Mouse (Mus musculus) right cerebral cortex, adult 2 months (tissue): ENCODE data around the gene Cnpy1.

ENCODE experiments used
- DNase-seq, 2 experiments: peaks; one replicate each; pipeline ENCODE4 v3.0.0; 2021 to 2022; ENCODE audit warnings: low spot score in 2 of 2

The Cnpy1 gene

DNA sequence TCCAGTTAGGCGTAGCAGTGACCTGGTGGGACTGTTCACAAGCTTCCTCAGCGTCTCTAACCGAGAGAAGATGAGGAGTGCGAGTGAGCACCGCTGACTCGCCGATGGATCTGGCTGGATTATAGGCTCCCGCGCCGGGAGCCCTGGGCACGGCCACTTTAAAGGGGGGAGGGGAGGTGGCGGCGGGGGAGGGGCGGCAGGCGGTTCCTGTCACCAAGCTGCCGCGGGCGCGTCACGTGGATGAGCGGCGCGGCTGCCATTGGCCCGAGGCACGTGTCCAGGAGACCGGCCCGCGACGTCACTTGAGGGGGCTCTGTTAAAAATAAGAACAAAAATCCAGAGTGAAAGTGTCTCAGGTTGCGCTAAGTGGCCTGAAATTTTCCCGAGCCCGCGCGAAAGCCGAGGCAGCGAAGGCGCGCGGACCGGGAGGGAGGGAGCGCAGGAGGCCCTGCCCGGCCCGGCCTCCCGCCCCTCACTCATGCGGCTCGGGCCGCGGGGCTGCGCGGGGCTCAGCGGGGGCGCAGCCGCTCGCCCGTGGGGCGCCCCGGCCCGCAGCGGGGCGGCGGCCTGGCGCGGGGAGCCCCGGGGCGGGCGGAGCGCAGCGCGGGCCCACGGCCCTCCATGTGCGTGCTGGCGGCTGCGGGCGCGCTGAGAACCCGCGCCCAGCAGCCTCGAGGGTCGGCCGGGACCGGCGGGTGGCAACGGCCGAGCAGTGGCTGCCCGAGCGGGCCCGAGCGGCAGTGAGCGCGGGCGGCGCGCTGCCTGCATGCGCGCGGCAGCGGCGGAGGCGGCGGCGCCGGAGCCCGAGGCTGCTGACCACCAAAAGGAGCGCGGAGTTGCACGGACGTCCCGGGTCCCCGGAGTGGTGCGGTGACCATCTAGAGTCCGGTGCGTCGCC, 80.0 kb downstream of the Cnpy1 start, which contains the start of gene En2:
TSS of gene En2 (plus strand) at position 337 of the 898 bp plus-strand sequence.
- DNase-seq: peak in 1 of 2 experiments; percentile 16

DNA sequence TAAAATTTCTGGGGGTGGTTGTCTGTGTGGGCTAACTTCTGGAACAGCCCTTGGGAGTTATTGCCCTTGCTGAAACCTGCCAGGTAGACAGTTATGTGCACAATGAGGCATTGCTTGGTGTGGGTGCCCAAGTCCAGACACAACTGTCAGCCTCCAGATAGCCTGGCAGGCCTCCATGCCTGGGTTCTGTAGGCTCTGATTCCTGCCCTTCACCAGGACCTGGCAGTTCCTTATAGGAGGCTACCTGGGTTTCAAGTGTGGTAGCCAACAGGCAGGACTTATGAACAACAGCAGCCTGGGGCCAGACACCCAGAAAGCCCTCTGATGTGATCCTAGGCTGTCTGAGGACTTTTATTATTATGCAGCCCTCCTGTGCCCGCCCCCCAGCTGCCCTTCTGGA, 81.7 kb downstream of the Cnpy1 start:
- DNase-seq: no peak

DNA sequence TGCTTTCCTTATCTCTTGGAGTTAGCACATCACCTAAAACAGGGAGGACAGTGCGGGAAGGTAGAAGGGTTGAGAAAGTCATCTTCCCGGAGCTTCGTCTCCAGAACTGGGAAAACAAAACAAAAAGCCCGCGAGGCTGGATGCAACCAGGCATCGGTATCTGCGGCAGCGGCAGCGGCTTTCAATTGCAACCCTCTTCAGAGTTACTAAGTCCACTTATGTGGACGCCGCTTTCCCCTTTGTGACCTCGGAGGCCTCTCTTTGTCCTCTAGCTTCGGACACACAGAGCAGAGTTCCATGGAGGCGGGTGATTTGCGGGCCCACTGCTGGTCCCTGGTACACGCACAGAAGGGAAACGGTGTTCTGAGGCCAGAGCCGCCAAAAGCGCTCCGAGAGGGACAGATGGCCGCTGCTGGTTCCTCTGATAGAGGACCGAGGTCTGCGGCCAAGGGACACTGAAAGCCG, 83.6 kb downstream of the Cnpy1 start:
- no peak for DNase-seq

DNA sequence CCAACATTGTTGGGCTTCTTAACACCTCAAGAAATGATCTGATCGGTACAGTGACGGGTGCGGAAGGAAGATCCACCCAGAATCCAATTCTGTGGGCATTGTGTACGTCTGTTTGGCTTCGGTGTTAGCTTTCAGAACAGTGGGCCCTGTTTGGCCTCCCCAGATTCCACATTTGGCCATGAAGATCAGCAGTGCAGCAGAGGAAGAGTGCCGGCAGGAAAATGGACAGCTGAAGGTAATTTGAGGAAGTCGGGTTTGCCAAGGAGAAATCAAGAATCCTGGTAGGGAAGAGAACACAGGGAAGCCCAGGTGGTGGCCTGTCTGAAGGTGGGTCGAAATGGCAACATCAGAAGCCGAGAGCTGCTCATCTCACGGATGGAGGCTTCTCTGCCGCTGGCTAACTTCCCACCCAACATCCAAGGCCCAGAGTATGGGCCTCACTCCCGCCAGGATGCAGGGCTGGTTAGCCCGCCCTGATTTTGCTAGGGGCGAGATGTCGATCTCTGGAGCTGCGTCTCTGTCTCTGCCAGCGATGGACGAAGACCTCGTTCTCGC, 84.1 kb downstream of the Cnpy1 start:
- no peak for DNase-seq

DNA sequence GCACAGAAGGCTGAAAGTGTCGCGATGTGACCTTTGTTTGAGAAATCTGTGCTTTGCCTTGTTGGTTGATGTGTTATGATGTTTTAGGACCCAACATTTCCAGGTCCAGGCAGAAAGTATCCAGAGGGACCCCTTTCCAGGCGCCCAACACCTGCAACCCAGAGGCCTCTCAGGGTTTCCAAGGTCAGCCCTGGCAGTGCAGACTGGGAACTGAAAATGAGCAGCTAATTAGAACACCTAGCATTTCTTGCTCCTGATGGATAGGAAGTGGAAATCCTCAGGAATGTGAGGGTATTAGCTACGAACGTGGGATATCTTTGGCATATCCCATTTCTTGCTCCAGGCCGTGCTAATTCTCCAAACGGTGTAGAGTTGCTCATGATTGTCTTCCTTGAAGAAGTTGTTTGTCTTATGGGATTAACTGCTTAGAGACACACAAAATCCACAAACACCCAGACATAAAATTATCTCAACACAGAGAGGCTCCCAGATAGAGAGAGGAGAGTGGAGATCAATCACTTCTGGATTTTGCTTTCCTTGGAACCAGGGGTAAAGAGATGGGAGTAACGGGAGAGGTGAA, 85.6 kb downstream of the Cnpy1 start:
- DNase-seq: no peak

DNA sequence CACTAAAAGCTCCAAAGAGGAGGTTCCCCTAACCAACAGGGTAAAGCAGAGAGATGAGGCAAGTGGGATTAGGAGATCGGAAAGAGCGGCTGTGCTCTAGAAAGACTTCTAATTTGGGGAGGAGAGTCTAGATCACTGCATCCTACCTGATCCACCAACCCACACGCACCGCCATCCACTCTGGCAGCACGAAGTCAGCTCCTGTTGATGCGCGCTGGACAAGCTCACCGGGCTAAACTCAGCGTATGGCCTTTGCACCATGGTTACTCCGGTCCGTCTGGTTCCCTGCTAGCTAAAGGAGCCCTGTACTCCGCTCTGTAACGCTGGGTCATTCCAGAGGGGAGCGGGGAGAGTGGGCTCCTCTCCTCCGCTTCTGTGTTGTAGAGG, 86.5 kb downstream of the Cnpy1 start:
- no peak for DNase-seq

DNA sequence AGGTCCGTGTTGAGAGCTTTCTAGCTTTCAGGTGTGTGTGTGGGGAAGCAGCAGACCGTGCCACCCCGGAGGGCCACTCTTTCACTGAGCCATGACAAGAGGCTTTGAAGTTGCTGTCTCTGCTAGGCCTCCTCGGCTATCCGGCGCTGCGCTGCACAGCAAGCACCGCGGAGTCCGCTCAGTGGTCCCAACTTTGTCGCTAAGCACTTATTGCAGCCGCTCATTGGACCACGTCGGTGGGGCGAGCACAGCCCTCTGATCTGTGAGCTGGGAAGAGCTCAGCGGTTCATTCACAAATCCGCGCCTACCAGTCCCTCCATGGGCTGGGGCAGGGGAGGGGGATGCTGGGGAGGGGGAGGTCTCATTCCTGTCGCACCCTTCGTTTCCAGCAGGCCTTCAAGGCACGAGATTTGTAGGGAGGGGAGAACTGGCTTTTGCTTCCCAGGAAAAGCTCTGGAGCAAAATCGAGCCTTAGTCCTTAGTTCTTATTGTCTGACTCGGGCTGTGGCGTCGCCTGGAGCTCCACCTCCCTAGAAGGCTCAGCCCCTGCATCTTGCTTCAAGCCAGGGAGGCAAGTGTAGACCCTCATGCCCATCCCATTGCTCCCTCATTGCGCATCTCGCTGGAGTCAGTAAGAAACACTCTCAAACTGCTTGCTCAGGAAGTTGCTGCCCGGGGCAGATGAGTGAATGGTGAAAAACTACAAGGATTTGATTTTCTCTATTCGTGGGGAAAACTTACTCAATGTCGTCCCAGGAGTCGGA, 87.1 kb downstream of the Cnpy1 start:
- no peak for DNase-seq

DNA sequence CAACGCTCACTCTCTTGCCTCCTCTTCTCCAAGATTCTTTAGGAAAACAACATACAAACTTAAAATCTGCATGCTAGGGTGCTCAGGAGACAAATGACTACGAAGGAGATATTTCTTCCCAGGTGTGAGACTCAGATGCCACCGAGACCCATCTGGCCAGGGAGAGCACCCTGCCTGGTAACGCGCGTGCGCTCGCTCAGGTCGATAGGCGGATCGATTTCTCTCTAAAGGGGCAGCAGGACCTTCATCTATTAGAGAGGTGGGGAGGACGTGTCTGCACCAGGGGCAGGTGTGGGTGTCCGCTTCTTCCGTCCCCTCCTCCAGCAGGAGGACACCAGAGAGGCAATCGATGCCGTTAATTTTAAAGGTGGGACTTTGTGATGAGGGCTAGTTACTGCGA, 87.8 kb downstream of the Cnpy1 start:
- DNase-seq: no peak

DNA sequence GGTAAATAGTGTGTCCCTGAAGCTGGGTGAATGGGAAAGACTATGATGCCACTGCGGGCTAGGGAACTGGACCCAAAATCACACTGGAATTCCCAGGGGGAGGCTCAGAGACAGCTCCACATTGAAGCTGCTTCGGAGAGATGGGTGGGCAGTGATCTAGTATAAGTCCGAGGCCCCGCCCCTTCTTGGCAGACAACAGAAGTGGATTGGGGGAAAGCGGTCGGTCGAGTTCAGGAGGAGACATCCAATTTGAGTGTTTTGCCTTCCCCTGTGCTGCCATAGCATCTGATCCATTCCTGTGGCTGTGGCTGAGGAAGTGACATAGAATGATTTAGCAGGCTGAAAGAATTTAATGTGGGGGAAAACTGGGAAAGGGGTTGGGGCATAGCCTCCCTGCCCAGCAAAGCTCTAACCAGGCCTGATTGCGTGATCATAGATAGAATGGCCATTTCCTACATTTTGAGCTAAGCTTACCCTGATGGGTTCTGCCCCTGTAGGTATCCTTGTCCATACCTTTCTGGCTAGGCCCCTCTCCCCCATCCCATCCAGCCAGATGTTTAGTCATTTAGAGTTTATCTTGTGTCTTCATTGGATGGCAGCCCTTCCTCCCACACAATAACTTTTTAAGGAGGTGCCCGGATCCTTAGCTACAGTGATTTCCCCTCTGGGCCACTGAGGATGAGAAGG, 88.4 kb downstream of the Cnpy1 start:
- DNase-seq: no peak
